Mouse (Mus musculus) erythroblast, embryonic 14.5 days (primary cell): ENCODE data around the gene Il17rc. TPM values are rescaled to one million over a fixed set of nuclear protein-coding genes. Genes with fewer than 3 reads are reported as not detected.

Experiments used
- H3K27me3 ChIP-seq: 2 replicates; pipeline ENCODE4 v1.6.1; 2012; ENCODE audit warnings: inconsistent platforms; ENCODE audit not compliant: control insufficient read depth
- H3K36me3 ChIP-seq: 2 replicates; pipeline ENCODE4 v1.6.1; 2012; ENCODE audit warnings: mild to moderate bottlenecking, inconsistent platforms; ENCODE audit not compliant: control insufficient read depth
- H3K4me1 ChIP-seq: 2 replicates; pipeline ENCODE4 v1.6.1; 2012; ENCODE audit warnings: inconsistent platforms; ENCODE audit not compliant: control insufficient read depth
- H3K4me3 ChIP-seq: replicated peaks from 2 replicates; pipeline ENCODE3; 2012; ENCODE audit warnings: moderate library complexity, mild to moderate bottlenecking, inconsistent platforms
- H3K9me3 ChIP-seq: 2 replicates; pipeline ENCODE4 v1.6.1; 2012; ENCODE audit warnings: low read length, inconsistent platforms, mixed read lengths; ENCODE audit not compliant: control insufficient read depth
- GATA1 ChIP-seq: IDR thresholded peaks from 2 replicates; pipeline ENCODE4 v1.6.1; 2012; ENCODE audit warnings: low read length, inconsistent platforms, mixed read lengths
- TAL1 ChIP-seq: IDR thresholded peaks from 3 replicates; pipeline ENCODE4 v1.6.1; 2012; ENCODE audit warnings: low read length, inconsistent platforms, mixed read lengths
- polyA plus RNA-seq: library from polyadenylated mRNA; stranded (reverse); fragments of >175 nt; gene quantifications from 2 replicates; pipeline ENCODE4 v1.2.3, GENCODE M21; 2012

Gene Il17rc
- not detected in 2 replicates for polyA plus RNA-seq

DNA sequence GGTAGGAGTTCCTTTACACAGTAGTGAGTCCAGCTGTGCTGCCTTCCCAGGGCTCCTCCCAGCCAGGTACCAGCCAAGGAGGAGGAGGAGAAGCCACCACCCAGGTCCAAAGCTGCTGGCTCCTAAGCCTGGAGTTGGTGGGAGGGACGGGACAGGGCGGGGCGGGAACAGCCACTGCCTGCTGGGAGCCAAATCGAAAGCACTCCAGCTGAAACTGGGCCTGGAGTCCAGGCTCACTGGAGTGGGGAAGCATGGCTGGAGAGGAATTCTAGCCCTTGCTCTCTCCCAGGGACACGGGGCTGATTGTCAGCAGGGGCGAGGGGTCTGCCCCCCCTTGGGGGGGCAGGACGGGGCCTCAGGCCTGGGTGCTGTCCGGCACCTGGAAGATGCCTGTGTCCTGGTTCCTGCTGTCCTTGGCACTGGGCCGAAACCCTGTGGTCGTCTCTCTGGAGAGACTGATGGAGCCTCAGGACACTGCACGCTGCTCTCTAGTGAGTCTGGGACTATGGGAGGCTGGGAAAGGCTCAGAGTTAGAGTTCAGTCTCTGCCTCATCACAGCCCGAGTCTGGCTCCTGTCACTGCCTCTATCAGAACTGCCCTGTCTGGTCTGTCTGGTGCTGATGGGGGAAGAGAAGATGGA, at the start of gene Il17rc:
Gene Il17rc (plus strand): TSS at position 131 of the 640 bp plus-strand sequence.
- Histone ChIP-seq H3K27me3 (peaks cover 41% of the 10 kb centered on the region), H3K4me3 (peak within 1 kb of the TSS; percentile 5), H3K36me3 (no peaks in the 10 kb centered on the region), H3K9me3 (no peaks in the 10 kb centered on the region), H3K4me1 (peaks cover 13% of the 10 kb centered on the region)
- TF ChIP-seq GATA1 = no peak
- TF ChIP-seq TAL1 = no peak

DNA sequence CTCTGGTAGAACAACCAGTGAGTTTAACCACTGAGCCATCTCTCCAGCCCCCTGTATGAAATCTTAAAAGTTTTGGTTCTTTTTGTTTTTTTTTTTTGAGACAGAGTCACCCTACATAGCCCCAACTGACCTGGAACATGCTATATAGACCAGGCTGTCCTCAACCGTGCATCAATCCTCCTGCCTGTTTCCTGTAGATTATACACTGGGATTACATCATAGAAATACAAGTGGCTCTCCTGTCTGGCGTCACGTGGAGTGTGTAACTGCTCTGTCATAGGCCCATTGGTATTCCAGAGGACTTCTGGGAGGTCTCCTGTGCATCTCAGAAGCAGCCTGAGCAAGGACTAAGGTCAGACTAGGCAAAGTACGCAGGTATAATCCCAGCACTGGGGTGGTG, 48.2 kb upstream of the Il17rc start:
- no peaks in the 10 kb centered on the region for H3K36me3 ChIP-seq
- TF ChIP-seq TAL1 (no peak), GATA1 (no peak)
- peaks cover 23% of the 10 kb centered on the region for H3K4me1 ChIP-seq
- H3K27me3 ChIP-seq = peaks cover 3% of the 10 kb centered on the region; the same call in 1 of the 2 replicates
- H3K4me3 ChIP-seq = no peak overlapping the region
- peaks cover 3% of the 10 kb centered on the region for H3K9me3 ChIP-seq

- peaks cover 3% of the 10 kb centered on the region; the same call in 1 of the 2 replicates for H3K27me3 ChIP-seq
- no peak for TF ChIP-seq GATA1
- no peak for TF ChIP-seq TAL1
- H3K36me3 ChIP-seq = no peaks in the 10 kb centered on the region
- no peak overlapping the region for H3K4me3 ChIP-seq
- H3K4me1 ChIP-seq = peaks cover 15% of the 10 kb centered on the region
- peaks cover 3% of the 10 kb centered on the region for H3K9me3 ChIP-seq
Measured at GRCm38 (mm10) chr6:113424187-113424586, 47.0 kb upstream of the Il17rc start.

- no peaks in the 10 kb centered on the region for H3K4me1 ChIP-seq
- peaks cover 3% of the 10 kb centered on the region for H3K9me3 ChIP-seq
- no peak overlapping the region for H3K4me3 ChIP-seq
- TF ChIP-seq TAL1 (no peak), GATA1 (no peak)
- H3K36me3 ChIP-seq = no peaks in the 10 kb centered on the region
- peaks cover 3% of the 10 kb centered on the region; the same call in 1 of the 2 replicates for H3K27me3 ChIP-seq
Measured at GRCm38 (mm10) chr6:113426696-113427095, 44.5 kb upstream of the Il17rc start.

GRCm38 (mm10) chr6:113427397-113427796, 43.8 kb upstream of the Il17rc start:
- no peak for TF ChIP-seq GATA1
- no peak for TF ChIP-seq TAL1
- H3K36me3 ChIP-seq = no peaks in the 10 kb centered on the region
- H3K4me1 ChIP-seq = no peaks in the 10 kb centered on the region
- no peak overlapping the region for H3K4me3 ChIP-seq
- peaks cover 3% of the 10 kb centered on the region; the same call in 1 of the 2 replicates for H3K27me3 ChIP-seq
- peaks cover 3% of the 10 kb centered on the region for H3K9me3 ChIP-seq

DNA sequence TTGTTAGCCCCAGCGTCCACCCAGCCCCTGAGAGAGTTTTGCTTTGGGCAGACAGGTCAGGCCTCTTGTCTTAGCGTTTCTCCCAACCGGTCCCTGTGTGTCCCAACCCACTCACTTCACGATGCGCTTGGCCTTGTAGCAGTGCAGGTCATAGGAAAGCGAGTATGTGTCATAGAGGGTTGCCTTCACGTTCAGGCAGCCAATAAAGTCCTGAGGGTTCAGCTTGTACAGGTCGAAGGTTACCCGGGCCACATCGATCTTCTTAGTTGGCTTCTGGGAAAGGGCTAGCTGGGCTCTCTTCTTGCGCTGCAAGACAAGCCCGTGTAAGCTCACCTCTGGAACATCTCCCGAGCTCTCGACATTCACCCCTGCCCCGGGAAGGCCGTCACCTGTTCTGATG, 43.2 kb upstream of the Il17rc start:
- peaks cover 3% of the 10 kb centered on the region for H3K9me3 ChIP-seq
- H3K4me1 ChIP-seq = no peaks in the 10 kb centered on the region
- peaks cover 3% of the 10 kb centered on the region; the same call in 1 of the 2 replicates for H3K27me3 ChIP-seq
- TF ChIP-seq GATA1 (no peak), TAL1 (no peak)
- H3K36me3 ChIP-seq = no peaks in the 10 kb centered on the region
- no peak overlapping the region for H3K4me3 ChIP-seq

GRCm38 (mm10) chr6:113429965-113430364, 41.3 kb upstream of the Il17rc start:
- Histone ChIP-seq H3K9me3 (peaks cover 3% of the 10 kb centered on the region), H3K4me3 (no peak overlapping the region), H3K36me3 (no peaks in the 10 kb centered on the region), H3K27me3 (peaks cover 3% of the 10 kb centered on the region; the same call in 1 of the 2 replicates), H3K4me1 (no peaks in the 10 kb centered on the region)
- TF ChIP-seq GATA1 (no peak), TAL1 (no peak)

- Histone ChIP-seq H3K4me1 (no peaks in the 10 kb centered on the region), H3K9me3 (peaks cover 3% of the 10 kb centered on the region), H3K4me3 (no peak overlapping the region), H3K36me3 (no peaks in the 10 kb centered on the region), H3K27me3 (no peaks in the 10 kb centered on the region)
- TF ChIP-seq GATA1 (no peak), TAL1 (no peak)
Measured at GRCm38 (mm10) chr6:113430846-113431245, 40.4 kb upstream of the Il17rc start.

DNA sequence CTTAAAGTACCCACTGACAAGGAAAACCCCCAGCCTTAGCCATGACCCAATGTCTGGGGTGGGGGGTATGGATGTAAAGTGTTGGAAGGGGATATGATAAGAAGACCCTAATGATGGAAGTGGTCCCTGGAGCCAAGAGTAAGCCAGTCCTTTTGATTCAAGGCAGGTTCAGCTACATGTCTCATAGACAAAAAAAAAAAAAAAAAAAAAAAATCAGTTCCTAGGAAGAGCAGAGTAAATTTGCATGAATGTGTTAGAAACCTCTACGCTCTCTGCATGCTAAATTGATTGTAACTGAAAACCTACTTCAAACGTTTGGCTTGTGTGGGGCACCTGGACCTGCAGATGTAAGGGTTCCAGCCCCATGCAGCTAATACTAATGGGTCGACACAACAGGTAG, 39.4 kb upstream of the Il17rc start:
- no peaks in the 10 kb centered on the region for H3K27me3 ChIP-seq
- no peak overlapping the region for H3K4me3 ChIP-seq
- no peak for TF ChIP-seq GATA1
- TF ChIP-seq TAL1 = no peak
- H3K36me3 ChIP-seq = no peaks in the 10 kb centered on the region
- H3K4me1 ChIP-seq = no peaks in the 10 kb centered on the region
- peaks cover 3% of the 10 kb centered on the region for H3K9me3 ChIP-seq

- TF ChIP-seq GATA1 (no peak), TAL1 (no peak)
- no peaks in the 10 kb centered on the region for H3K9me3 ChIP-seq
- no peaks in the 10 kb centered on the region for H3K36me3 ChIP-seq
- H3K27me3 ChIP-seq = no peaks in the 10 kb centered on the region
- no peak overlapping the region for H3K4me3 ChIP-seq
- H3K4me1 ChIP-seq = no peaks in the 10 kb centered on the region
Measured at GRCm38 (mm10) chr6:113433661-113434060, 37.6 kb upstream of the Il17rc start.
